Mouse (Mus musculus) limb, embryonic 11.5 days (tissue): ENCODE data around the gene Ar. TPM values are rescaled to one million over a fixed set of nuclear protein-coding genes. Genes with fewer than 3 reads are reported as not detected.

Experiments
- ATAC-seq: fragments of 200-750 bp; cut with Nextera tagmentation; 2 replicates; pipeline ENCODE4 v1.8.0; 2017; ENCODE audit warnings: low read depth; ENCODE audit not compliant: insufficient number of reproducible peaks, low FRiP score, low TSS enrichment
- DNase-seq: peaks from one replicate; pipeline ENCODE4 v3.0.0-alpha.2; 2015; ENCODE audit warnings: low spot score
- H3K27ac ChIP-seq: fragments of 300-500 bp; sonication (generic); replicated peaks from 2 replicates; pipeline ENCODE4 v1.5.1; 2014; ENCODE audit warnings: low read depth, mild to moderate bottlenecking, low read length
- H3K27me3 ChIP-seq: fragments of 300-500 bp; sonication (generic); 2 replicates; pipeline ENCODE4 v1.6.1; 2014; ENCODE audit warnings: mild to moderate bottlenecking, low read length, mixed read lengths; ENCODE audit not compliant: control insufficient read depth, insufficient read depth
- H3K36me3 ChIP-seq: fragments of 300-500 bp; sonication (generic); 2 replicates; pipeline ENCODE4 v1.6.1; 2014; ENCODE audit warnings: mild to moderate bottlenecking, low read length, moderate library complexity, mixed read lengths; ENCODE audit not compliant: control insufficient read depth, insufficient read depth
- H3K4me1 ChIP-seq: fragments of 300-500 bp; sonication (generic); 2 replicates; pipeline ENCODE4 v1.6.1; 2014; ENCODE audit warnings: low read length, mixed read lengths; ENCODE audit not compliant: control insufficient read depth, insufficient read depth
- H3K4me2 ChIP-seq: fragments of 300-500 bp; sonication (generic); 2 replicates; pipeline ENCODE4 v1.6.1; 2014; ENCODE audit warnings: low read depth, mild to moderate bottlenecking, moderate library complexity; ENCODE audit not compliant: severe bottlenecking
- H3K4me3 ChIP-seq: fragments of 300-500 bp; sonication (generic); 2 replicates; pipeline ENCODE4 v1.5.1; 2014; ENCODE audit warnings: low read depth, low read length
- H3K9ac ChIP-seq: fragments of 300-500 bp; sonication (generic); 2 replicates; pipeline ENCODE4 v1.6.1; 2014; ENCODE audit warnings: mild to moderate bottlenecking, low read length
- H3K9me3 ChIP-seq: fragments of 300-500 bp; sonication (generic); 2 replicates; pipeline ENCODE4 v1.6.1; 2016; ENCODE audit warnings: low read length; ENCODE audit not compliant: control insufficient read depth
- WGBS: fragments of 180-500 bp; shearing (Covaris S2); extraction: QIAGEN DNeasy Blood & Tissue Kit; methylation state at CpG from one replicate; pipeline ENCODE4 v1.1.7; 2014; 5-methylcytosine and 5-hydroxymethylcytosine counted together
- polyA plus RNA-seq: library from polyadenylated mRNA; unstranded; fragments of >200 nt; fragmentation: Nextera tagmentation; extraction: Ambion mirVana; gene quantifications from 2 replicates; pipeline ENCODE4 v1.2.1, GENCODE M21; 2014

The Ar gene
- polyA plus RNA-seq, 1 experiment from 2014 or later, result 0.03 TPM

- no peaks in the 10 kb centered on the region for H3K27me3 ChIP-seq
- DNase-seq (no peak), ATAC-seq (no peak)
- no peaks in the 10 kb centered on the region for H3K4me1 ChIP-seq
- no peak overlapping the region for H3K27ac ChIP-seq
- no peaks in the 10 kb centered on the region for H3K36me3 ChIP-seq
- no peak overlapping the region for H3K4me3 ChIP-seq
- H3K9ac ChIP-seq, result no peak overlapping the region
- no peak overlapping the region for H3K4me2 ChIP-seq
- H3K9me3 ChIP-seq, result no peaks in the 10 kb centered on the region
These were observed 168.9 kb downstream of the Ar start for GRCm38 (mm10) chrX:98317483-98317882.

DNA sequence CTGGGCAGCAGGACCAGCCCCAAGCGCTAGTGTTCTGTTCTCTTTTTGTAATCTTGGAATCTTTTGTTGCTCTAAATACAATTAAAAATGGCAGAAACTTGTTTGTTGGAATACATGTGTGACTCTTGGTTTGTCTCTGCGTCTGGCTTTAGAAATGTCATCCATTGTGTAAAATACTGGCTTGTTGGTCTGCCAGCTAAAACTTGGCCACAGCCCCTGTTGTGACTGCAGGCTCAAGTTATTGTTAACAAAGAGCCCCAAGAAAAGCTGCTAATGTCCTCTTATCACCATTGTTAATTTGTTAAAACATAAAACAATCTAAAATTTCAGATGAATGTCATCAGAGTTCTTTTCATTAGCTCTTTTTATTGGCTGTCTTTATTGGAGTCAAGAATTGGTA, 174.5 kb downstream of the Ar start:
- Histone ChIP-seq H3K4me3 (no peak overlapping the region), H3K27ac (no peak overlapping the region), H3K4me1 (no peaks in the 10 kb centered on the region), H3K27me3 (no peaks in the 10 kb centered on the region), H3K9ac (no peak overlapping the region), H3K36me3 (no peaks in the 10 kb centered on the region), H3K4me2 (no peak overlapping the region), H3K9me3 (no peaks in the 10 kb centered on the region)
- WGBS, result 90% methylated on average over 2 of the region's 2 CpGs
- DNase-seq (no peak), ATAC-seq (no peak)

DNA sequence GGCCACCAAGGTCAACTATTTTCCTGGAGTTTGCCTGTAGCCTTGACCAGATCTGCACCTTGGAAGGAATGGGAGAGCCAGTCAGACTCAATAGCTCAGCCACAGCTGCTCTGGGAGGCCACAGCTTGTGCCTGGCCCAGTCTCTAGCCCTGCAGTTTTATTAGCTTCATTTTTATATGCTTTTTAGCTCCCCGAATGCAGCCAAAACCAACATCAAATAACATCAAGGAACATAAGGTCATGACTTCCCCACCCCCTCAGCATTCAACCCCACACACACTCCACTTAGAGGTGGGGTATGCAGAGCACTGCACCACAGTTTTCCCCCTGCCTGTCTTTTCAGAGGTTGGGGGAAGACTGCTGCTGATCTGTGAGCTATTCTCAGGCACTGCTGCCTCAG, 198.9 kb downstream of the Ar start:
- no peak overlapping the region for H3K4me2 ChIP-seq
- ATAC-seq (no peak), DNase-seq (no peak)
- H3K36me3 ChIP-seq, result no peaks in the 10 kb centered on the region
- no peak overlapping the region for H3K27ac ChIP-seq
- H3K27me3 ChIP-seq, result no peaks in the 10 kb centered on the region; the same call in 1 of the 2 replicates
- H3K9ac ChIP-seq, result no peak overlapping the region
- no peak overlapping the region for H3K4me3 ChIP-seq
- H3K4me1 ChIP-seq, result no peaks in the 10 kb centered on the region
- WGBS, result 54% methylated on average over 1 of the region's 1 CpGs
- no peaks in the 10 kb centered on the region for H3K9me3 ChIP-seq

DNA sequence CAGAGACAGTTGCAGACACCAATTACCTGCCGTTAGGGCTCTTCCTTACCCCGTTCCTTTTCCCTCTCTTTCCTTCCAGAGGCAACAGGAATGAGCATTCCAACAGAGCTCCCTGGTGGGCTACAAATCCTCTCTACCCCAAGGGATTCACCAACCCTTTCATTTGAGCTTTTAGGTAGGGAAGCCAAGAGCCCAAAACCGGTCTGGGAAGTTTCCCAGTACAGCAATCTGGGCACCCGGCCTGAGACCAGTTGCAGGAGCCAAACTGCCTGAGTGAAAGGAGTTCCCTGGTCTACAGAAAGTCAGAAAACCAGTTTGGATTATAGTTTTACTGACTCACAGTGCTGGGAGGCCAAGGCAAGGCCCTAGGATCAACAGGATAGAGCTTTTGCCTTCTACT, 199.5 kb downstream of the Ar start:
- no peak overlapping the region for H3K4me2 ChIP-seq
- H3K27me3 ChIP-seq, result no peaks in the 10 kb centered on the region; the same call in 1 of the 2 replicates
- ATAC-seq, result no peak
- H3K27ac ChIP-seq, result no peak overlapping the region
- H3K4me1 ChIP-seq, result no peaks in the 10 kb centered on the region
- no peak for DNase-seq
- no peaks in the 10 kb centered on the region for H3K9me3 ChIP-seq
- 50% methylated on average over 4 of the region's 4 CpGs for WGBS
- H3K4me3 ChIP-seq, result no peak overlapping the region
- no peak overlapping the region for H3K9ac ChIP-seq
- no peaks in the 10 kb centered on the region for H3K36me3 ChIP-seq
